Mouse (Mus musculus) lung, adult 18-20 months (tissue): ENCODE data around the gene Glis1.

Experiments
- DNase-seq, 2 experiments: peaks; one replicate each; pipeline ENCODE4 v3.0.0; 2022; ENCODE audit warnings: mixed read lengths in 2 of 2

Glis1 gene

GRCm38 (mm10) chr4:107453141-107453984, 19.0 kb downstream of the Glis1 start:
- peak; percentile 74 to 80 for DNase-seq

- DNase-seq = no peak
Measured at GRCm38 (mm10) chr4:107457602-107458001, 23.2 kb downstream of the Glis1 start.

GRCm38 (mm10) chr4:107458907-107459306, 24.5 kb downstream of the Glis1 start:
- DNase-seq = no peak

- DNase-seq = no peak
Measured at GRCm38 (mm10) chr4:107459461-107459860, 25.1 kb downstream of the Glis1 start.

- no peak for DNase-seq
Measured at GRCm38 (mm10) chr4:107460468-107460867, 26.1 kb downstream of the Glis1 start.

GRCm38 (mm10) chr4:107467831-107468230, 33.4 kb downstream of the Glis1 start:
- no peak for DNase-seq

GRCm38 (mm10) chr4:107468264-107468663, 33.9 kb downstream of the Glis1 start:
- DNase-seq = peak; percentile 50 to 72

- DNase-seq = no peak
Measured at GRCm38 (mm10) chr4:107468768-107469167, 34.4 kb downstream of the Glis1 start.

GRCm38 (mm10) chr4:107476266-107476665, 41.9 kb downstream of the Glis1 start:
- DNase-seq = no peak

GRCm38 (mm10) chr4:107479015-107479414, 44.6 kb downstream of the Glis1 start:
- no peak for DNase-seq

- DNase-seq = no peak
Measured at GRCm38 (mm10) chr4:107482541-107482940, 48.1 kb downstream of the Glis1 start.

GRCm38 (mm10) chr4:107483556-107484220, 49.3 kb downstream of the Glis1 start:
- DNase-seq = no peak

GRCm38 (mm10) chr4:107484221-107484575, 49.8 kb downstream of the Glis1 start:
- no peak for DNase-seq

- no peak for DNase-seq
Measured at GRCm38 (mm10) chr4:107485903-107486302, 51.5 kb downstream of the Glis1 start.

- DNase-seq = no peak
Measured at GRCm38 (mm10) chr4:107489121-107489840, 54.9 kb downstream of the Glis1 start.

- DNase-seq = no peak
Measured at GRCm38 (mm10) chr4:107492991-107493390, 58.6 kb downstream of the Glis1 start.

- no peak for DNase-seq
Measured at GRCm38 (mm10) chr4:107495751-107496430, 61.5 kb downstream of the Glis1 start.

GRCm38 (mm10) chr4:107497430-107497935, 63.1 kb downstream of the Glis1 start:
- no peak for DNase-seq

GRCm38 (mm10) chr4:107502601-107503051, 68.2 kb downstream of the Glis1 start:
- no peak for DNase-seq

GRCm38 (mm10) chr4:107514981-107515380, 80.6 kb downstream of the Glis1 start:
- DNase-seq = no peak

GRCm38 (mm10) chr4:107515626-107516025, 81.2 kb downstream of the Glis1 start:
- no peak for DNase-seq

GRCm38 (mm10) chr4:107518766-107519165, 84.4 kb downstream of the Glis1 start:
- DNase-seq = no peak

- no peak for DNase-seq
Measured at GRCm38 (mm10) chr4:107520071-107520470, 85.7 kb downstream of the Glis1 start.
